Mouse (Mus musculus) hindbrain, embryonic 14.5 days (tissue): ENCODE results near the gene Snrpf. TPM values are rescaled to one million over a fixed set of nuclear protein-coding genes. Genes with fewer than 3 reads are reported as not detected.

Experiments
- ATAC-seq: fragments of 200-750 bp; cut with Nextera tagmentation; 2 replicates; pipeline ENCODE4 v1.8.0; 2017; ENCODE audit warnings: moderate number of reproducible peaks, mild to moderate bottlenecking, moderate TSS enrichment, moderate library complexity; ENCODE audit not compliant: low FRiP score
- DNase-seq: peaks from one replicate; pipeline ENCODE4 v3.0.0-alpha.2; 2015; ENCODE audit warnings: low spot score
- H3K27ac ChIP-seq: fragments of 300-500 bp; sonication (generic); 2 replicates; pipeline ENCODE4 v1.5.1; 2014; ENCODE audit warnings: mild to moderate bottlenecking, moderate library complexity
- H3K27me3 ChIP-seq: fragments of 300-500 bp; sonication (generic); 2 replicates; pipeline ENCODE4 v1.6.1; 2014; ENCODE audit warnings: mild to moderate bottlenecking, low read length, mixed read lengths; ENCODE audit not compliant: control insufficient read depth, insufficient read depth
- H3K36me3 ChIP-seq: fragments of 300-500 bp; sonication (generic); replicated peaks from 2 replicates; pipeline ENCODE4 v1.6.1; 2014; ENCODE audit not compliant: control insufficient read depth, insufficient read depth
- H3K4me1 ChIP-seq: fragments of 300-500 bp; sonication (generic); replicated peaks from 2 replicates; pipeline ENCODE4 v1.6.1; 2014; ENCODE audit warnings: antibody characterized with exemption, low read length, mixed read lengths; ENCODE audit not compliant: control insufficient read depth, insufficient read depth
- H3K4me2 ChIP-seq: fragments of 300-500 bp; sonication (generic); replicated peaks from 2 replicates; pipeline ENCODE4 v1.6.1; 2014; ENCODE audit warnings: mild to moderate bottlenecking, moderate library complexity
- H3K4me3 ChIP-seq: fragments of 300-500 bp; sonication (generic); replicated peaks from 2 replicates; pipeline ENCODE4 v1.5.1; 2014; ENCODE audit warnings: mild to moderate bottlenecking, low read length
- H3K9ac ChIP-seq: fragments of 300-500 bp; sonication (generic); 2 replicates; pipeline ENCODE4 v1.6.1; 2014
- H3K9me3 ChIP-seq: fragments of 300-500 bp; sonication (generic); 2 replicates; pipeline ENCODE4 v1.6.1; 2016; ENCODE audit warnings: low read length; ENCODE audit not compliant: control insufficient read depth
- WGBS: fragments of 180-500 bp; shearing (Covaris S2); extraction: QIAGEN DNeasy Blood & Tissue Kit; methylation state at CpG from one replicate; pipeline ENCODE4 v1.1.7; 2014; 5-methylcytosine and 5-hydroxymethylcytosine counted together
- polyA plus RNA-seq: library from polyadenylated mRNA; unstranded; fragments of >200 nt; fragmentation: Nextera tagmentation; extraction: Ambion mirVana; gene quantifications from 2 replicates; pipeline ENCODE4 v1.2.1, GENCODE M21; 2014

Snrpf gene
- polyA plus RNA-seq, 1 experiment from 2014 or later, result 72.6 TPM

- Histone ChIP-seq H3K27me3 (no peaks in the 10 kb centered on the region; the same call in 1 of the 2 replicates), H3K4me1 (no peaks in the 10 kb centered on the region), H3K9ac (peak overlapping the region; percentile 65), H3K27ac (0 out of 2 replicates have a peak overlapping the region, but pooled peaks have one; percentile 11), H3K9me3 (no peaks in the 10 kb centered on the region), H3K4me2 (peak overlapping the region; percentile 69), H3K4me3 (peak overlapping the region; percentile 40), H3K36me3 (no peaks in the 10 kb centered on the region)
- peak; percentile 77 for ATAC-seq
- 2% methylated on average over 22 of the region's 22 CpGs for WGBS
- DNase-seq, result peak; percentile 94
These were observed 4.5 kb upstream of the Snrpf start for GRCm38 (mm10) chr10:93594022-93594482.

- H3K27me3 ChIP-seq, result no peaks in the 10 kb centered on the region; the same call in 1 of the 2 replicates
- WGBS, result 55% methylated on average over 12 of the region's 12 CpGs
- H3K4me3 ChIP-seq, result no peak overlapping the region
- DNase-seq, result no peak
- peaks cover 11% of the 10 kb centered on the region for H3K4me1 ChIP-seq
- H3K9me3 ChIP-seq, result no peaks in the 10 kb centered on the region
- no peak for ATAC-seq
- no peak overlapping the region for H3K27ac ChIP-seq
- H3K4me2 ChIP-seq, result no peak overlapping the region
- peaks cover under 1% of the 10 kb centered on the region; the same call in 1 of the 2 replicates for H3K36me3 ChIP-seq
- no peak overlapping the region for H3K9ac ChIP-seq
These were observed 3.0 kb upstream of the Snrpf start for GRCm38 (mm10) chr10:93592456-93592855.

- Histone ChIP-seq H3K27me3 (no peaks in the 10 kb centered on the region), H3K9me3 (no peaks in the 10 kb centered on the region), H3K4me3 (peak overlapping the region; percentile 81), H3K27ac (peak overlapping the region; percentile 80), H3K4me2 (peak overlapping the region; percentile 92), H3K4me1 (peaks cover 11% of the 10 kb centered on the region), H3K9ac (peak overlapping the region; percentile 80), H3K36me3 (peaks cover 32% of the 10 kb centered on the region)
- WGBS, result 1% methylated on average over 11 of the region's 11 CpGs
- DNase-seq (peak; percentile 28), ATAC-seq (0 out of 2 replicates have a peak, but pooled peaks have one; percentile 3)
These were observed 710 bp downstream of the Snrpf start for GRCm38 (mm10) chr10:93588796-93589195.

- no peaks in the 10 kb centered on the region for H3K9me3 ChIP-seq
- no peak overlapping the region for H3K4me3 ChIP-seq
- DNase-seq, result peak; percentile 77
- no peak overlapping the region for H3K27ac ChIP-seq
- no peak overlapping the region for H3K4me2 ChIP-seq
- peaks cover 14% of the 10 kb centered on the region for H3K36me3 ChIP-seq
- H3K9ac ChIP-seq, result no peak overlapping the region
- WGBS, result 66% methylated on average over 13 of the region's 13 CpGs
- H3K27me3 ChIP-seq, result no peaks in the 10 kb centered on the region
- ATAC-seq, result no peak; the same call in 1 of the 2 replicates
- no peaks in the 10 kb centered on the region for H3K4me1 ChIP-seq
These were observed 12.1 kb downstream of the Snrpf start for GRCm38 (mm10) chr10:93577271-93577886.

- Histone ChIP-seq H3K4me2 (no peak overlapping the region), H3K27ac (no peak overlapping the region), H3K36me3 (peaks cover 2% of the 10 kb centered on the region; the same call in 1 of the 2 replicates), H3K9ac (no peak overlapping the region), H3K27me3 (no peaks in the 10 kb centered on the region), H3K4me3 (no peak overlapping the region), H3K9me3 (no peaks in the 10 kb centered on the region), H3K4me1 (no peaks in the 10 kb centered on the region)
- 91% methylated on average over 8 of the region's 8 CpGs for WGBS
- DNase-seq (no peak), ATAC-seq (no peak)
These were observed 13.5 kb downstream of the Snrpf start for GRCm38 (mm10) chr10:93575960-93576359.

- H3K9ac ChIP-seq, result no peak overlapping the region
- 69% methylated on average over 4 of the region's 4 CpGs for WGBS
- no peaks in the 10 kb centered on the region for H3K9me3 ChIP-seq
- no peak overlapping the region for H3K4me2 ChIP-seq
- H3K4me3 ChIP-seq, result no peak overlapping the region
- H3K4me1 ChIP-seq, result no peaks in the 10 kb centered on the region
- DNase-seq (no peak), ATAC-seq (no peak)
- H3K36me3 ChIP-seq, result no peaks in the 10 kb centered on the region
- no peak overlapping the region for H3K27ac ChIP-seq
- no peaks in the 10 kb centered on the region for H3K27me3 ChIP-seq
These were observed 14.5 kb downstream of the Snrpf start for GRCm38 (mm10) chr10:93574966-93575365.

- Histone ChIP-seq H3K27me3 (no peaks in the 10 kb centered on the region), H3K9ac (no peak overlapping the region), H3K4me3 (no peak overlapping the region), H3K4me2 (no peak overlapping the region), H3K4me1 (no peaks in the 10 kb centered on the region), H3K27ac (no peak overlapping the region), H3K36me3 (no peaks in the 10 kb centered on the region), H3K9me3 (no peaks in the 10 kb centered on the region)
- ATAC-seq (no peak), DNase-seq (no peak)
- WGBS, result 64% methylated on average over 2 of the region's 2 CpGs
These were observed 17.3 kb downstream of the Snrpf start for GRCm38 (mm10) chr10:93572209-93572608.

GRCm38 (mm10) chr10:93568671-93569070, 20.8 kb downstream of the Snrpf start:
- Histone ChIP-seq H3K9ac (no peak overlapping the region), H3K9me3 (no peaks in the 10 kb centered on the region), H3K4me1 (no peaks in the 10 kb centered on the region), H3K4me3 (no peak overlapping the region), H3K36me3 (no peaks in the 10 kb centered on the region), H3K4me2 (no peak overlapping the region), H3K27ac (no peak overlapping the region), H3K27me3 (no peaks in the 10 kb centered on the region)
- no peak for DNase-seq
- WGBS, result 88% methylated on average over 6 of the region's 6 CpGs
- ATAC-seq, result no peak

GRCm38 (mm10) chr10:93567841-93568566, 21.5 kb downstream of the Snrpf start:
- no peak overlapping the region for H3K4me3 ChIP-seq
- DNase-seq, result no peak
- H3K9me3 ChIP-seq, result no peaks in the 10 kb centered on the region
- no peaks in the 10 kb centered on the region for H3K27me3 ChIP-seq
- no peak overlapping the region for H3K9ac ChIP-seq
- H3K4me1 ChIP-seq, result no peaks in the 10 kb centered on the region
- no peak overlapping the region for H3K27ac ChIP-seq
- WGBS, result 94% methylated on average over 11 of the region's 11 CpGs
- no peak for ATAC-seq
- H3K36me3 ChIP-seq, result no peaks in the 10 kb centered on the region
- no peak overlapping the region for H3K4me2 ChIP-seq
